Mouse (Mus musculus): Measurements from ENCODE around the gene Zc3h7b. TPM values are rescaled to one million over a fixed set of nuclear protein-coding genes. Genes with fewer than 3 reads are reported as not detected.

Zc3h7b gene
- total RNA-seq, 2 experiments from 2014 or later = 155 to 187 TPM

- DNase-seq (ENCODE audit: low spot score in 2 of 2) = no peak
Observed at GRCm38 (mm10) chr15:81813986-81814705, 69.3 kb downstream of the Zc3h7b start.

- no peak for DNase-seq (ENCODE audit: low spot score in 2 of 2)
Observed at GRCm38 (mm10) chr15:81814716-81815370, 70.0 kb downstream of the Zc3h7b start.

DNA sequence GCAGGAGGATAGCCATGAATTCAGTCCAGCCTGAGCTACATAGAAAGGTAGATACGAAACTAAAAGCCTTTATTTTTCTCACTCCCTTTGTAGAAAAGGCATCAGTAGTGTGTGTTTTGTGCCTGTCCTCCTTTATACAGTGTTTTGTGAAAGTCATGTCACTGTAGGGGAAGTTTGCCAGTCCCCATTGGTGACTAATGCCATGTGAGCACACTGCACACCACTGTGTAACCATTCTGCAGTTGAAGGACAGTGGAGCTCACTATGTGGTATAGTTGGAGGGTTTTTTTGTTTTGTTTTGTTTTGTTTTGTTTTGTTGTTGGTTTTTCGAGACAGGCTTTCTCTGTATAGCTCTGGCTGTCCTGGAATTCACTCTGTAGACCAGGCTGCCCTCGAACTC is 73.5 kb downstream of the Zc3h7b start:
- DNase-seq (ENCODE audit: low spot score in 2 of 2) = no peak

- DNase-seq (ENCODE audit: low spot score in 2 of 2) = no peak
Observed at GRCm38 (mm10) chr15:81822631-81823030, 77.8 kb downstream of the Zc3h7b start.

DNA sequence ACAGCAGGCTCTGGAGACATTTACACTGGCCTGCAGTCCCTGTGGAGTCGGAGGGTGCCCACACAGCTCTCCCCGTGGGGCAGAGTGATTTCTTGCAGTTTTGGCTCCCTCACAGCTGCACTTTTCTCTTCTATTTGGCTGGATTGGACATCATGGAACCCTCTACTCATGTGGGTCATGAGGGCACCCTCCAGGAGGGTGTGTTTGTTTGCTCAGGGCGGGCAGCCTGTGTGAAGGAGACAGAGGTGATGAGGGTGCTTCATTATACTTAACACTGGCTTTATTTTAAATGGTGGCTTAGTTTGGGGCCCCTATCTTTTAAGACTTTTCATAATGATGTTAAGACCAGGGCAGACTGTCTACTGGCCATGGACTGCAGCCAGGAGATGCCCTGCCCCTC is 80.0 kb downstream of the Zc3h7b start:
- DNase-seq (ENCODE audit: low spot score in 2 of 2) = no peak

DNA sequence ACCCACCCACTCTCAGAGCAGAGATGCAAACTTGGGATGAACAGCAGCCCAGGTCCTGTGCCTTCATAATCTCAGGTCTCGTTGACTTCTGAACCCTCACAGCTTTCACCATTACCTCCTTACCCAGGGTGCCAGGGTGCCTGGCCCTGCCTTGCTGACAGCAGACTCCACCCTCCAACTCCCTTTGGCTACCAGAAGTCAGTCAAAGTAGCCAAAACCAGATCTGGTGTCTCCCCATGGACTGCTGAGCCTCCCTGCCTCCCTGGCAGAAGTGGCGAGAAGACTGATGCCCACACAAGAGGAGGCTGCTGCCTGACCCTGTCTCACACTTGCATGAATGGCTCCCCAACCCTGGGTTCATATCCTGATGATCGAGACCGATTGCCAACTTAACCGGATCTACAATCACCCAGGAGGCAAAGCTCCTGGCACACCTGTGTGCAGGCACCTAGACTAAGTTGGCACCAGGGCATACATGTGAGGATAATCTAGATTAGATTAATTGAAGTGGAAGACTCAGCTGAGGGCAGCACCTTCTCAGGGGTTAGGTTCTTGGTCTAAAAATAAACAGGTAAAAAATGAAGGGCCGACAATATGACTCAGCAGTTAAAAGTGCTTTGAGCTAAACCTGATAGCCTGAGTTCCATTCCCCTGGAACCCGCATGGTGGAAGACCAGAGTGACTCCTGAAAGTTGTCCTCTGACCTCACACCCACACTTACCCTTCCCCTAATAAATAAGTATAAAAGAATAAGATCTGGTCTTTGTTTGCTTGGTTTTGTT is 83.8 kb downstream of the Zc3h7b start:
- no peak for DNase-seq (ENCODE audit: low spot score in 2 of 2)

DNA sequence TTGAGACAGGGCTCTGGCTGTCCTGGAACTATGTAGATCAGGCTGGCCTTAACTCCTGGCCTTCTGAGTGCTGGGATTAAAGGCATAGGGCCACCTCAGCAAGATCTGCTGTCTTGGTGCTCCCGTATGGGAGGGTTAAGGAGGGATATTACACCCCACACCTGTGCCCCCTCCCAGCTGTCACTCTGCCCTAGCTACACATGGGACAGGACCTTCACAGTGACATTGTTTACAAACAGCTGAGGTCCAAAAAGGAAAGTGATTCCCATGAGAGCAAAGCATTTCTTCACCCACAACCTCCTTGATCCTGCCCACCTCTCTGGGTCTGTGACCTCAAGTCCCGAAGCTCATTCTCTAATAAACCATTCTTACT is 84.3 kb downstream of the Zc3h7b start:
- DNase-seq (ENCODE audit: low spot score in 2 of 2) = no peak

GRCm38 (mm10) chr15:81830530-81830929 is 85.7 kb downstream of the Zc3h7b start:
- no peak for DNase-seq (ENCODE audit: low spot score in 2 of 2)

DNA sequence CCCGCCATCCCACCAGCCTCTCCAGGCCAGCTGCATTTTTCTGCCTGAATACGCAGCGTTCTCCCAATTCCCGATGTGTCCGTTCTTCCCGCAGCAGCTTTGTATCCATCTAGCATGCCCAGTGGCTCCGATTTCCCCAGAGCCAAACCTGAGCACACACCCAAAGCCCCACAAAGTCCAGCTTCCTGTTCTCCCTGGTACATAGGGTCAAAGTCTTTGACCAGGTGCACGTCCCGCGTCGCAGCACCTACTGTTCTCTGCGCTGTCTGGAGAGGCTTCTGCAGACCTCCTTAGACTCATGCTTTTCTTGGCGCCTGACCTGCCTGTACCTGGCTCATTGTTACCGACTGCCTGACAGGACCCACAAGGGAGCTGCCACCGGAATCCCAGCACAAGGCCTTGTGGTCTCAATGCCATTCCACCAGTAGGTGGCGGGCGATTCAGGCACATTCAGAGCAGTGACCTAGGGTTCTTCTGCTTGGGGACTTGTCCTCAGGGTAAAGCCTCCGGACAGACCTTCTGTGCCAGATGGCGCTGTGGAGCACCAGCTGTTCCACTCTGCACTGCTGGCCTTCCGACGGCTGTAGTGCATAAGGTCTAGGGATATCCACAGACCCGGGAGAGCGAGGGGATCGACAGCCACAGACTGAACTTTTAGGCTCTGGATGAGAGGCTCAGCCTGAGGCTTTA is 86.4 kb downstream of the Zc3h7b start:
- DNase-seq (ENCODE audit: low spot score in 2 of 2) = peak; percentile 89 to 90

DNA sequence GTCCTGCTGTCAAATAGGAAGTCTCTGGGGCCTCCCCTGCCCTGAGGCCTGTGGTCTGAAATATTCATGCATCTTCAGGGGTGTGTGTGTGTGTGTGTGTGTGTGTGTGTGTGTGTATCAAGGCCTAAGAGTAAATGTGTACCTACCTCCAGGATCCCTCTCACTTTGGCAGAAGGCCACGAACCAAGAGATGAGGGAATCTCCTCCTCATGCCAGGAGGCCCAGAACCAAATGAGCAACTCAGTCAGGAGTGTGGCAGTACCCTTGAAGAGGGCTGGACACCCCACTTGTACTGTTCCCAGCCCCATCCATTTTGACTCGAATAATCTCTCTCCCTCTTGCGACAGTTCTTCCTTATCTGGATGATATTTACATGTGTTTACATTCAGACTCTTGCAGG is 87.4 kb downstream of the Zc3h7b start:
- no peak for DNase-seq (ENCODE audit: low spot score in 2 of 2)

DNA sequence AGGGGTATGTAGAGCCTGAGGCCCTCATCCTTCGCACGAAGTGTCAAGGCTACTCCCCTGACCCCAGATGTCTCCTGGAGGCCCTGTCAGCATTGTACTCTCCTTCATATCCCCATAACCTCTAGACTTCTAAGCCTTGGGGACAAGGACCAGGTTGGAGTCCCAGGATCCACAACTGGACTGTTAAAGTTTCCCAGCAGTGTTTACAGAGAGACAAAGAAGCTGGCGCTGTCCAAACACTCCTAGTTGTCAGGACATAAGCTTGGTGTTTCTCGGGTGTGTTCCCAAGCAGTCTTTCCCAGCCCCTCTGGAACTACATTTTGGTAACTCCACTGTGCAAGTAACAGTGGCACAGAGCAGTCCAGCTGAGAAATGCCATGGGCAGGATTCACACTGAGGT is 88.6 kb downstream of the Zc3h7b start:
- no peak for DNase-seq (ENCODE audit: low spot score in 2 of 2)

DNA sequence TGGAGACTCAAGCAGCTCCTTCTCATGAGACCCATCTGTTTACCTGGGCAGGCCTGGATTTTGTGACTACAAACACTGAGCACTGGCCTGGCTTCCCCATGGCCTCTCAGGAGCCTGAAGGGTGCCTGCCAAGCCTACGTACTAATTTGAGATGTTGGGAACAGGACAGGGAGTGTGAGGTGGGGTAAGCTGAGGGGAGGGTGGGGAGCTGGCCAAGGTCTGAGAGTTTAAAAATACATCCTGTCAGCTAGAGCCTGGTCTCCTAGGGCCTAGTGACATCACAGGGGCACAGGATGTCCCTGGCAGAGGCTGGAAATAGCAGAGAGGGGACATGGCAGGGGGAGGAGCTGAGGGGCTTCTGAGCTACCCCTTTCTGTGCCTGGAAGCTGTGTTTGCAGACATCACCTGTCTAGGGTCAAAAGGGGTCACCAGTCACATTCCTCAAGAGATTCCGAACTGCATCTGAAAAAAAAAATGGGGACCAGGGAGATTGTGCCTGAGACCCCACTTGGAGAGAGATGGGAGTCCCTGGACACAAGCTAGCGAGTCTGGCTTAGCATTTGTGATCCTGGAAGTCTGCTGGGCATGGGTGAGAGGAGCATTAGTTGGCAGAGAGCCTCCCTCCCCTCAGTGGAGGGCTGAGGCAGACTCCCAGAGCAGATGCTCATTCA is 89.4 kb downstream of the Zc3h7b start:
- DNase-seq (ENCODE audit: low spot score in 2 of 2) = no peak

GRCm38 (mm10) chr15:81835007-81835880 is 90.4 kb downstream of the Zc3h7b start:
- DNase-seq (ENCODE audit: low spot score in 2 of 2) = no peak

GRCm38 (mm10) chr15:81836124-81836821 is 91.4 kb downstream of the Zc3h7b start:
- peak; percentile 75 to 81 for DNase-seq (ENCODE audit: low spot score in 2 of 2)

GRCm38 (mm10) chr15:81836966-81837920 is 92.4 kb downstream of the Zc3h7b start:
- DNase-seq (ENCODE audit: low spot score in 2 of 2) = no peak

- DNase-seq (ENCODE audit: low spot score in 2 of 2) = no peak
Observed at GRCm38 (mm10) chr15:81838554-81839235, 93.8 kb downstream of the Zc3h7b start.

DNA sequence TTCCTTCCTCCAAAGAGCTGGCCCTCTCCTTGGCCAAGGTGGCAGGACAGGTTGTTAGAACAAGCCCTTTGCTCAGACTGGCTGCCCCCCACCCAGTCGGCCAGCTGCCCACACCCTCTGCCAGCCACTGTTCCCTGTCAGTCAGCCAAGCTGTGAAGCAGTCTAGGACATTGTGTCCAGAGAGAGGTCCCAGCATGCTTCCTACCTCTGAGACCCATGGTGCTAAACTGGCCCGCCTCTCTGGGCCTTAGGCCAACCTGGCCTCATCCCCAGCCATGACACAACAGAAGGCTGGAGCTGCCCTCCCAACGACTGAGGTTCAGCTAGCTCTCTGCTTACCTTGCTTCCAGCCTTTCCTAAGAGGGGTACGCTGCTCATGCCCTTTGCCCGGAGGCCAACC is 94.8 kb downstream of the Zc3h7b start:
- peak; percentile 80 to 82 for DNase-seq (ENCODE audit: low spot score in 2 of 2)

- no peak for DNase-seq (ENCODE audit: low spot score in 2 of 2)
Observed at GRCm38 (mm10) chr15:81840306-81840705, 95.4 kb downstream of the Zc3h7b start.

All from layer of hippocampus, postnatal 10 days (tissue).